Mouse (Mus musculus) forebrain, postnatal 0 days (tissue): ENCODE data around the gene Itpr1. TPM values are rescaled to one million over a fixed set of nuclear protein-coding genes. Genes with fewer than 3 reads are reported as not detected.

ENCODE experiments used
- ATAC-seq: fragments of 200-750 bp; cut with Nextera tagmentation; 2 replicates; pipeline ENCODE4 v1.8.0; 2017; ENCODE audit warnings: mild to moderate bottlenecking, moderate library complexity
- DNase-seq: peaks from one replicate; pipeline ENCODE4 v3.0.0-alpha.2; 2015
- H3K27ac ChIP-seq: fragments of 300-500 bp; sonication (generic); 2 replicates; pipeline ENCODE4 v1.5.1; 2014; ENCODE audit warnings: low read depth, mild to moderate bottlenecking, antibody characterized with exemption, low read length, moderate library complexity, mixed read lengths
- H3K27me3 ChIP-seq: fragments of 300-500 bp; sonication (generic); 2 replicates; pipeline ENCODE4 v1.6.1; 2014; ENCODE audit warnings: mild to moderate bottlenecking, low read length, mixed read lengths; ENCODE audit not compliant: insufficient read depth
- H3K36me3 ChIP-seq: fragments of 300-500 bp; sonication (generic); 2 replicates; pipeline ENCODE4 v1.6.1; 2014; ENCODE audit warnings: mild to moderate bottlenecking, moderate library complexity; ENCODE audit not compliant: insufficient read depth
- H3K4me1 ChIP-seq: fragments of 300-500 bp; sonication (generic); 2 replicates; pipeline ENCODE4 v1.6.1; 2014; ENCODE audit warnings: antibody characterized with exemption; ENCODE audit not compliant: insufficient read depth
- H3K4me2 ChIP-seq: fragments of 300-500 bp; sonication (generic); 2 replicates; pipeline ENCODE4 v1.6.1; 2014; ENCODE audit warnings: low read depth, mild to moderate bottlenecking, moderate library complexity
- H3K4me3 ChIP-seq: fragments of 300-500 bp; sonication (generic); 2 replicates; pipeline ENCODE4 v1.5.1; 2014; ENCODE audit warnings: low read depth, low read length, mixed read lengths
- H3K9ac ChIP-seq: fragments of 300-500 bp; sonication (generic); 2 replicates; pipeline ENCODE4 v1.6.1; 2014; ENCODE audit warnings: mild to moderate bottlenecking
- H3K9me3 ChIP-seq: fragments of 300-500 bp; sonication (generic); 2 replicates; pipeline ENCODE4 v1.6.1; 2016; ENCODE audit warnings: low read length
- CTCF ChIP-seq: sonication (generic); IDR thresholded peaks from 2 replicates; pipeline ENCODE4 v1.5.1; 2016; ENCODE audit warnings: antibody characterized with exemption, control low read depth, low read depth
- WGBS: fragments of 180-500 bp; shearing (Covaris S2); extraction: QIAGEN DNeasy Blood & Tissue Kit; methylation state at CpG from one replicate; pipeline ENCODE4 v1.1.7; 2014; 5-methylcytosine and 5-hydroxymethylcytosine counted together
- polyA plus RNA-seq: library from polyadenylated mRNA; unstranded; fragments of >200 nt; fragmentation: Nextera tagmentation; extraction: Ambion mirVana; gene quantifications from 2 replicates; pipeline ENCODE4 v1.2.1, GENCODE M21; 2015
- total RNA-seq: library from RNA; depleted of rRNA; stranded (reverse); fragments of >200 nt; gene quantifications from 2 replicates; pipeline ENCODE4 v1.2.3, GENCODE M21; 2014

Gene Itpr1
- total and polyA plus RNA-seq, 2 experiments from 2014 or later = 5.5 to 39.6 TPM

DNA sequence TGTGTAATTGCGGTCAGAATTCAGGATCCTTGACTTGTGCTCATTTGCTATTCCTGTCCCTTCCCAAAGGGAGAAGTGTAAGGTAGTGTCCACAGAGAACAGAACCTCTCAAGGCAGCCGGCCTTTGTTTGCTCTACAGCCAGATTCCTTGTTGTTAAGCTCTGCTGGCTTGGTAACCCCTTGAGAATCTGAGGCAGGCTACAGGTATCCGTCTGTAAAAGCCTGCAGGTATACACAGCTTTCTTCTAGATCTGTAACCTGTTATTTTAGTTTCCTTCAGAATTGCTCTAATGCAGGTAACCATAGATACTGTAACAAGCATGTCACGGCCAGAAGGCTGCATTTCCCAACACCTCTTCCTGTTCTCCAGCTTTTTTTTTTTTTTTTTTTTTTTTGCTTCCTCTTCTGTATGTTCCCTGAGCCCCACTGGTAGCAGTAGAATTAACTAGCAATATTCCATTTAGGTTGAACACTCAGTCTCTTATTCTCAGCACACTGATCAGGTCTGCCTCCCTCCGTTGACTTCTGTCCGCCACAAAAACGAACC is 158.5 kb downstream of the Itpr1 start:
- H3K4me1 ChIP-seq = no peaks in the 10 kb centered on the region
- ATAC-seq (peak; percentile 23; the same call in 1 of the 2 replicates), DNase-seq (no peak)
- no peaks in the 10 kb centered on the region for H3K9me3 ChIP-seq
- no peaks in the 10 kb centered on the region for H3K27me3 ChIP-seq
- no peak overlapping the region for H3K4me2 ChIP-seq
- no peak overlapping the region for H3K4me3 ChIP-seq
- H3K36me3 ChIP-seq = no peaks in the 10 kb centered on the region
- H3K27ac ChIP-seq = no peak overlapping the region
- WGBS = 91% methylated on average over 7 of the region's 7 CpGs
- TF ChIP-seq CTCF = no peak
- no peak overlapping the region for H3K9ac ChIP-seq

GRCm38 (mm10) chr6:108374019-108374418 is 161.1 kb downstream of the Itpr1 start:
- Histone ChIP-seq H3K27me3 (no peaks in the 10 kb centered on the region), H3K9ac (no peak overlapping the region), H3K4me2 (no peak overlapping the region), H3K4me1 (no peaks in the 10 kb centered on the region), H3K9me3 (no peaks in the 10 kb centered on the region), H3K4me3 (no peak overlapping the region), H3K36me3 (peaks cover 10% of the 10 kb centered on the region; the same call in 1 of the 2 replicates), H3K27ac (no peak overlapping the region)
- peak; percentile 25; the same call in 1 of the 2 replicates for TF ChIP-seq CTCF
- peak; percentile 13 for DNase-seq
- ATAC-seq = no peak
- WGBS = 66% methylated on average over 7 of the region's 7 CpGs

- TF ChIP-seq CTCF = no peak
These were observed 166.1 kb downstream of the Itpr1 start for GRCm38 (mm10) chr6:108379041-108379440.

GRCm38 (mm10) chr6:108380209-108380608 is 167.3 kb downstream of the Itpr1 start:
- Histone ChIP-seq H3K4me2 (no peak overlapping the region), H3K27me3 (no peaks in the 10 kb centered on the region), H3K36me3 (peaks cover 36% of the 10 kb centered on the region), H3K4me1 (no peaks in the 10 kb centered on the region), H3K4me3 (no peak overlapping the region), H3K9ac (no peak overlapping the region), H3K27ac (no peak overlapping the region), H3K9me3 (no peaks in the 10 kb centered on the region)
- ATAC-seq (no peak), DNase-seq (no peak)
- 92% methylated on average over 2 of the region's 2 CpGs for WGBS
- TF ChIP-seq CTCF = no peak

More at GRCm38 (mm10) chr6:108379041-108379440, 166.1 kb downstream of the Itpr1 start:
- Histone ChIP-seq H3K4me3 (no peak overlapping the region), H3K4me1 (no peaks in the 10 kb centered on the region), H3K27me3 (no peaks in the 10 kb centered on the region), H3K27ac (no peak overlapping the region), H3K36me3 (peaks cover 33% of the 10 kb centered on the region), H3K9me3 (no peaks in the 10 kb centered on the region), H3K9ac (no peak overlapping the region), H3K4me2 (no peak overlapping the region)
- DNase-seq (no peak), ATAC-seq (no peak)
- 93% methylated on average over 3 of the region's 3 CpGs for WGBS

DNA sequence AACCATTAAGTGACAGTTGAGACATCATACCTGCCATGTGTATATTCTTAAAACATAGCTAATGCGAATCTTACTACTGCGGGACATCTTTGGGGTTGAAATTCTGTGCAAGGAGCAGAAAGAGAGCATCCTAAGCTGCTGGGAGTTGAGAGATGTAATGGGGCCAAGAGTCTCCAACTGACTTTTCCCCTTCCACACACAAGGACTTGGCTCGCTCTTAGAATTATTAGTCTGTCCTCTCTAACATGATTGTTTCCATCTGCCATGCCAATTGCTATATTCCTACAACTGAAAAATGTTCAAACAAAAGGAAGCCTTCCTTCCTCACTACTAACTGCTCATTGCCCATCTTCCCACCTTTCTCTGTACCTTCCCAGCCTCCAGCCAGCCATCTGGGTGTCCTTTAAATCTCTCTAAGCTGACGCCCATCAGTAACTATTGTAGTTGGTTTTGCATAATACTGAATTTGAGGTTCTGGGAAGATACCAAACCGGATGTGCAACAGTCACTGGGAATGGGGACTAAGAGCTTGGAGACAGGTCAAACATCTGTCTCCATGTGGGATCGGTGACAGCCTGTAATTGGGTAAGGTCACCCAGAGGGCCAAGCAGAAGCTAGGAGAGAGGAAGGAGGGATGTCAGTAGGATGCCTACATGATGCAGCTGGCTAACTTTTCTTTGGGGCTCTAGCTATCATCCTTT is 177.9 kb downstream of the Itpr1 start:
- TF ChIP-seq CTCF = no peak
- Histone ChIP-seq H3K36me3 (peaks cover 17% of the 10 kb centered on the region), H3K4me1 (no peaks in the 10 kb centered on the region), H3K27me3 (no peaks in the 10 kb centered on the region), H3K4me3 (no peak overlapping the region), H3K4me2 (no peak overlapping the region), H3K9me3 (no peaks in the 10 kb centered on the region), H3K9ac (no peak overlapping the region), H3K27ac (no peak overlapping the region)
- ATAC-seq (no peak), DNase-seq (no peak)
- WGBS = 91% methylated on average over 6 of the region's 6 CpGs

- Histone ChIP-seq H3K27me3 (no peaks in the 10 kb centered on the region), H3K9ac (no peak overlapping the region), H3K4me2 (no peak overlapping the region), H3K9me3 (no peaks in the 10 kb centered on the region), H3K27ac (no peak overlapping the region), H3K36me3 (peaks cover 23% of the 10 kb centered on the region), H3K4me3 (no peak overlapping the region), H3K4me1 (no peaks in the 10 kb centered on the region)
- WGBS = 91% methylated on average over 8 of the region's 8 CpGs
- TF ChIP-seq CTCF = no peak
- no peak for DNase-seq
- ATAC-seq = no peak
These were observed 180.2 kb downstream of the Itpr1 start for GRCm38 (mm10) chr6:108393131-108393530.

DNA sequence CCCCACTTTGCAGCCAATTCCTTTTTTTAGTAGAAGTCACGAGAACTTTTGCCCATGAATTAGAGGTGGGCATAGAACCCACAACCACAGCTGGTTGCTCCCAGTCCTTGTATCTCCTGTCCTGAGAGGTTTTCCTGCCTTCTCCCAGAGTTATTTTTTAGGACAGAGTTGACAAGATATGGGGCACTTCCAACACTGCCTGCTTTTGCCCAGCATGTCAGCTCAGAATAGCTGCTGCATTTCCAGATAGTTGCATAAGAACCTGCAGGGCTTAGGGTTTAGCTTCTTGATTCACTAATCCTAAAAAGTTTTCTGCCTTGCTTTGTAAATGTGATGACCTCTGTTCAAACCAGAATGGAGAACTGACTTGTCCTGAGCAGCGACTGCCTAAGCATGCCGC is 185.1 kb downstream of the Itpr1 start:
- DNase-seq (no peak), ATAC-seq (no peak)
- H3K4me3 ChIP-seq = no peak overlapping the region
- H3K36me3 ChIP-seq = peaks cover 28% of the 10 kb centered on the region
- WGBS = 89% methylated on average over 3 of the region's 3 CpGs
- no peaks in the 10 kb centered on the region for H3K4me1 ChIP-seq
- H3K4me2 ChIP-seq = no peak overlapping the region
- TF ChIP-seq CTCF = no peak
- no peaks in the 10 kb centered on the region for H3K27me3 ChIP-seq
- no peaks in the 10 kb centered on the region for H3K9me3 ChIP-seq
- H3K9ac ChIP-seq = no peak overlapping the region
- no peak overlapping the region for H3K27ac ChIP-seq
